Mouse (Mus musculus) liver, embryonic 14.5 days (tissue): Measurements from ENCODE around the gene Ankrd27. TPM values are rescaled to one million over a fixed set of nuclear protein-coding genes. Genes with fewer than 3 reads are reported as not detected.
"Not testable (repeated sequence)": the region's sequence is repeated elsewhere in the genome, so short reads cannot be mapped to it uniquely, and the experiment has no call there.

ENCODE experiments used
- ATAC-seq: fragments of 200-750 bp; cut with Nextera tagmentation; 2 replicates; pipeline ENCODE4 v1.8.0; 2017; ENCODE audit warnings: moderate number of reproducible peaks, mild to moderate bottlenecking, moderate library complexity; ENCODE audit not compliant: insufficient read depth
- DNase-seq, 3 experiments: peaks; one replicate each; pipeline ENCODE4 v3.0.0-alpha.2; 2012 to 2013; ENCODE audit warnings: low read depth in 3 of 3, low spot score in 3 of 3
- H3K27ac ChIP-seq: fragments of 300-500 bp; sonication (generic); 2 replicates; pipeline ENCODE4 v1.5.1; 2014; ENCODE audit warnings: moderate library complexity, mild to moderate bottlenecking, control low read depth, inconsistent platforms
- H3K27me3 ChIP-seq: fragments of 300-500 bp; sonication (generic); 2 replicates; pipeline ENCODE4 v1.6.1; 2014; ENCODE audit warnings: mild to moderate bottlenecking, low read length, moderate library complexity; ENCODE audit not compliant: control insufficient read depth, insufficient read depth
- H3K36me3 ChIP-seq: fragments of 300-500 bp; sonication (generic); replicated peaks from 2 replicates; pipeline ENCODE4 v1.6.1; 2014; ENCODE audit warnings: low read depth; ENCODE audit not compliant: control insufficient read depth, insufficient read depth
- H3K4me1 ChIP-seq, 2 experiments: fragments of 200-500 bp in 1 of 2; fragments of 300-500 bp in 1 of 2; sonication (generic) in 1 of 2; replicated peaks; 2 replicates each; pipeline ENCODE4 v1.6.1; 2012 to 2014; ENCODE audit warnings: antibody characterized with exemption in 1 of 2, inconsistent platforms in 1 of 2, low read length in 1 of 2; ENCODE audit not compliant: control insufficient read depth in 2 of 2, insufficient read depth in 2 of 2
- H3K4me2 ChIP-seq: fragments of 300-500 bp; sonication (generic); 2 replicates; pipeline ENCODE4 v1.6.1; 2014; ENCODE audit warnings: low read depth, mild to moderate bottlenecking, control low read depth, moderate library complexity
- H3K4me3 ChIP-seq, 2 experiments: fragments of 200-500 bp in 1 of 2; fragments of 300-500 bp in 1 of 2; sonication (generic) in 1 of 2; 2 replicates each; pipeline ENCODE4 v1.5.1; 2012 to 2014; ENCODE audit warnings: low read depth in 2 of 2, low read length in 2 of 2, mild to moderate bottlenecking in 2 of 2, control low read depth in 1 of 2, inconsistent platforms in 1 of 2, moderate library complexity in 1 of 2; ENCODE audit not compliant: insufficient read depth in 1 of 2
- H3K9ac ChIP-seq: fragments of 300-500 bp; sonication (generic); replicated peaks from 2 replicates; pipeline ENCODE4 v1.6.1; 2014; ENCODE audit warnings: mild to moderate bottlenecking, control low read depth, moderate library complexity
- H3K9me3 ChIP-seq: fragments of 300-500 bp; sonication (generic); 2 replicates; pipeline ENCODE4 v1.6.1; 2016; ENCODE audit warnings: low read length, mixed read lengths; ENCODE audit not compliant: control insufficient read depth
- CTCF ChIP-seq: IDR thresholded peaks from 2 replicates; pipeline ENCODE4 v1.5.1; 2016; ENCODE audit warnings: antibody characterized with exemption, low read depth, control low read depth
- EP300 ChIP-seq: IDR thresholded peaks from 2 replicates; pipeline ENCODE4 v1.6.1; 2016; ENCODE audit warnings: antibody characterized with exemption, low read depth
- WGBS: fragments of 180-500 bp; shearing (Covaris S2); extraction: QIAGEN DNeasy Blood & Tissue Kit; methylation state at CpG from one replicate; pipeline ENCODE4 v1.1.7; 2014; ENCODE audit not compliant: insufficient replicate concordance; 5-methylcytosine and 5-hydroxymethylcytosine counted together
- polyA plus RNA-seq, 2 experiments: library from polyadenylated mRNA; depleted of rRNA in 1 of 2; stranded (reverse) in 1 of 2; unstranded in 1 of 2; fragments of >200 nt; fragmentation: Nextera tagmentation in 1 of 2; extraction: Ambion mirVana in 1 of 2; gene quantifications; 2 replicates each; pipeline versions ENCODE4 v1.2.1 to v1.2.3; 2012 to 2014

Gene Ankrd27
- polyA plus RNA-seq, 2 experiments = 13.5 to 20.9 TPM

DNA sequence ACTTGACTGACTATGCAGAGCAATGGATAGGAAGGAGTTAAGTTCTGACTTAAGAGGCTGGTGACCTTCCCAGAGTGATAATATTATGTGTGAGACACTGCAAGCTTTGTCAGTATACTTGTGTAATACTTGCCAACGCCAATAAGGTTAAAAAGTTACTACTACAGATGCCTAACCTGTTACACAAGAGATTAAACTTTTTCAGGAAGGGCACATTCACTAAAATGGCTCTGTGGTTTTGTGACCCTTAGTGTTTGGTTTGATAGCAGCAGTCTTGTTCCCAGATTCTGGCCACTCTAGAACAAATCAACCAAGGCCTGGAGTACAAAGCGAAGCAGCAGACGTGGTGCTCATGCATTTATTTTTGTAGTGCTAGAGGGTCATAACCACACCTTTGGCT, 28.5 kb upstream of the Ankrd27 start:
- H3K4me1 ChIP-seq = peaks cover 65 to 68% of the 10 kb centered on the region in 2 experiments
- H3K4me3 ChIP-seq = peak overlapping the region in 1 of 2 experiments; percentile 76; a peak in 1 of 4 replicates
- peaks cover 5% of the 10 kb centered on the region; the same call in 1 of the 2 replicates for H3K36me3 ChIP-seq
- no peak for ATAC-seq
- WGBS = 7% methylated on average over 3 of the region's 3 CpGs
- peak overlapping the region; percentile 90 for H3K27ac ChIP-seq
- peak overlapping the region; percentile 84 for H3K9ac ChIP-seq
- DNase-seq = peak in 1 of 3 experiments; percentile 36
- H3K4me2 ChIP-seq = peak overlapping the region; percentile 79
- H3K27me3 ChIP-seq = no peaks in the 10 kb centered on the region
- H3K9me3 ChIP-seq = no peaks in the 10 kb centered on the region
- no peak for TF ChIP-seq CTCF
- peak; percentile 14; the same call in 1 of the 2 replicates for TF ChIP-seq EP300

DNA sequence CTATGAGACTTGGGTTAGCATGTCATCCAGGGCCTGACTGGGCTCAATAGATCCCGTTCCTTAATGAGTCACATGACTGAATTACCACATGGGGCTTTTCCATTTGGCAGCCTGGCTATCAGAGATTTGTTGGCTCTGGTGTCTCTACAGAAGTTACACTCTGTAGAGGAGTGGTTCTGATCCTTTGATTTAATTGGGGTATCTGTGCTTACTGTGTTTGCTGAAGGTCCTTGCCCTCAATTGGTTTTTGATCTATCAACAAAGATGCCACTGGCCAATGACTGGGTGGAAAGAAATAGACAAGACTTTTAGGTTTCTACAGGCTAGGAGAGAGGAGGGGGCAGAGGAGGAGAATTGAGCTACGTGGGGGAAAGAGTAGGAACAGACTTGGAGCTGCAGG, 27.4 kb upstream of the Ankrd27 start:
- ATAC-seq (no peak), DNase-seq (no peak)
- no peak overlapping the region for H3K4me3 ChIP-seq
- H3K27me3 ChIP-seq = no peaks in the 10 kb centered on the region
- no peak for TF ChIP-seq CTCF
- no peaks in the 10 kb centered on the region for H3K9me3 ChIP-seq
- H3K9ac ChIP-seq = no peak overlapping the region; the same call in 1 of the 2 replicates
- H3K4me2 ChIP-seq = 0 out of 2 replicates have a peak overlapping the region, but pooled peaks have one; percentile 4
- peak overlapping the region; percentile 90 for H3K27ac ChIP-seq
- H3K4me1 ChIP-seq = peaks cover 61 to 73% of the 10 kb centered on the region in 2 experiments
- WGBS = 64% methylated on average over 2 of the region's 2 CpGs
- H3K36me3 ChIP-seq = no peaks in the 10 kb centered on the region

DNA sequence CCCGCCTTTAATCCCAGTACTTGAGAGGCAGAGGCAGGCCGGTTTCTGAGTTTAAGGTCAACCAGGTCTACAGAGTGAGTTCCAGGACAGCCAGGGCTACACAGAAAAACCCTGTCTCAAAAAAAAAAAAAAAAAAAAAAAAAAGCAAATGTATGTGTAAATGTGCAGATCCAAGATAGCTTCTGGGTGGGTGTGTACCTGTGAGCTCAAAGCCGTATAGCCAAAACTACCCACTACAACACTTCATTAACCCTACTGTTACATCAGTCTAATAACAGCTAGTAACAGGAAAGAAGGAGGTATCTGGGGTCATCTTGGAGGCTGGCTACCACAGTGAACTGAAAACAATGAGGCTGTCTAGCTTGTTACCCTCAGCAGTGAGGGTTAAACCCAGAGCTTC, 26.2 kb upstream of the Ankrd27 start:
- WGBS = 38% methylated on average over 3 of the region's 3 CpGs
- Histone ChIP-seq H3K27ac (peak overlapping the region; percentile 90), H3K9ac (peak overlapping the region; percentile 67), H3K4me3 (peak overlapping the region in 1 of 2 experiments; percentile 9; a peak in 1 of 4 replicates), H3K4me1 (peaks cover 59 to 68% of the 10 kb centered on the region in 2 experiments), H3K4me2 (peak overlapping the region; percentile 66), H3K27me3 (no peaks in the 10 kb centered on the region), H3K9me3 (no peaks in the 10 kb centered on the region), H3K36me3 (no peaks in the 10 kb centered on the region)
- peak; percentile 84 for TF ChIP-seq EP300
- no peak for TF ChIP-seq CTCF
- peak; percentile 72 to 76 (median 74) for DNase-seq
- ATAC-seq = peak; percentile 49

DNA sequence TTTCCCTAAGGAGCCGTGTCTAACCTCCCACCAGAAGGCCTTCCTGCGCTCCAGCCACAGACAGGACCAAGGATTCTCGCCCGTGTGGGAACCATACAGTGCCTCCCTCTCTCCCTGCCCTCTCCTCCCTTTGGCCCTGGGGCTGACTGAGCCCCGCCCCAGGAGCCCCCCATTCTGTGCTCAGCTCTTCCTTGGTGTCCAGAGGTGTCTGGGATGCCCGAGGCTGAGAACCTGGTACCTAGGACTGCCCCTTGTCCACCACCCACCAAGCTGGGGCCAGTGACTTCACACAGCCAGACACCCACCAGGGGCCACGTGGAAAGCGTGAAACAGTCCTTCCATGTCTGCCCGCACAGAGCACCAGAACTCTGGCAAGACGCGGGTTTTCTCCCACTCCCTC, 23.0 kb upstream of the Ankrd27 start:
- no peak for TF ChIP-seq CTCF
- no peak for TF ChIP-seq EP300
- Histone ChIP-seq H3K4me1 (peaks cover 38 to 47% of the 10 kb centered on the region in 2 experiments), H3K36me3 (no peaks in the 10 kb centered on the region), H3K9ac (no peak overlapping the region), H3K4me2 (no peak overlapping the region), H3K27me3 (no peaks in the 10 kb centered on the region), H3K9me3 (no peaks in the 10 kb centered on the region), H3K27ac (no peak overlapping the region), H3K4me3 (no peak overlapping the region)
- no peak for ATAC-seq
- no peak for DNase-seq
- WGBS = 65% methylated on average over 11 of the region's 11 CpGs

DNA sequence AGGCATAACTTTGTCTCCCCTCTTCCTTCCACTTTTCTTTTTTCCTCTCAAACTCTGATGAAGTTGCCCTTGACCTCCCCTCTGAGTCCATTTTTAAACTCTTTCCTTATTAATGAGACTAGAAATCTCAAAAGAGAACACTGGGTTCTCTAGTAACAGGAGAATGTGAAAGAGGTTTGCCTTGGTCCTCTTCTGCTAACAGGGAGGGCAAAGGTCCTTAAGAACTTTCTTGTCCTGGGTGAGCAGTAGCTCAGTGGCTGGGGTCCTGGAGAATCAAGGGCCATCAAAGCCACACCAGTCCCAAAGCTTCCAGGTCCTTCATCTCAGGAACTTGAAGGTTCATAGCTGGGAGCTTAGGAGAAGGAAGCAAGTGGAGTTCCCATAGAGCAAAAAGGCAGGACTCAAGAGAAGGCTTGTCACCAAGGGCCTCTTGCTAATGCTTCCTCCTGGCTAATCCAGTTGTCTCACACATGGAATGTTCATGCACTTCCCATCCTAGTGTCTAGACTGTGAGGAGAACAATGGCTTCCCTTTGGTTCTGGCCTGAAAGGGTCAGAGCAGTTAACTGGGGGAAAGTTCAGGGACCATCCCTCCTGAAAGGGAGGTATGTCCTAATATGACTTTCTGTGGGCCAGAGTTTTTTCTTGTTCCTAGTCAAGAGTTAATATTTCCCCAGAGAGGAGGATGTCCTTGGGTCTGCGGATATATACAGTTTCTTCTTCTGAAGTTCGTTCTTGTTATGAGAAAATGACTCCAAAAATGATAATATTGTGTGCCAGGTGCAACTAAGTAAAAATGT, 21.8 kb upstream of the Ankrd27 start:
- Histone ChIP-seq H3K4me2 (no peak overlapping the region), H3K9me3 (no peaks in the 10 kb centered on the region), H3K27me3 (no peaks in the 10 kb centered on the region), H3K27ac (no peak overlapping the region), H3K4me1 (peaks cover 26 to 35% of the 10 kb centered on the region in 2 experiments), H3K9ac (no peak overlapping the region), H3K4me3 (no peak overlapping the region), H3K36me3 (no peaks in the 10 kb centered on the region)
- DNase-seq (no peak), ATAC-seq (no peak)
- TF ChIP-seq CTCF = no peak
- 74% methylated on average over 2 of the region's 2 CpGs for WGBS

DNA sequence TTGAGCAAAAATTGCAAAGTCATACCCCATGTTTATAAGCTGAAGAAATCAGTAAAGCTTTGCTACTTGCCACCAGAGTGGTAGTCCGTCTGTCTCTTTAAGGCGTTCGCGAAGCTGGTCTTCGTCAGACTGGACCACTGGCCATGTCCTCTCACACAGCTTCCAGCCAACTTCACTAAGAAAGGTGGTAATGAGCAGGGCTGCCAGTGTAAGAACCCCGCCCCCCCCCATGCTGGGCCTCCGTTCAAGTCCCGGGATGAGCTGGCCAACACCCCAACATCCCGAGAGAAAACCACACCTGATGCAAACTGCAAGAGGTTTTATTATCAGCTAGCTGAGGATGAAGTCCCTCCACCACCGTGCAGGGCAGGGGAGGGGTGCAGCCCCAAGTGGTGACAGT, 21.2 kb upstream of the Ankrd27 start:
- H3K27me3 ChIP-seq, H3K4me2 ChIP-seq, H3K9me3 ChIP-seq, H3K4me3 ChIP-seq, DNase-seq, H3K27ac ChIP-seq, H3K9ac ChIP-seq, H3K36me3 ChIP-seq, ATAC-seq: not testable (repeated sequence)
- peaks cover 22 to 30% of the 10 kb centered on the region in 2 experiments for H3K4me1 ChIP-seq
- 70% methylated on average over 10 of the region's 10 CpGs for WGBS

DNA sequence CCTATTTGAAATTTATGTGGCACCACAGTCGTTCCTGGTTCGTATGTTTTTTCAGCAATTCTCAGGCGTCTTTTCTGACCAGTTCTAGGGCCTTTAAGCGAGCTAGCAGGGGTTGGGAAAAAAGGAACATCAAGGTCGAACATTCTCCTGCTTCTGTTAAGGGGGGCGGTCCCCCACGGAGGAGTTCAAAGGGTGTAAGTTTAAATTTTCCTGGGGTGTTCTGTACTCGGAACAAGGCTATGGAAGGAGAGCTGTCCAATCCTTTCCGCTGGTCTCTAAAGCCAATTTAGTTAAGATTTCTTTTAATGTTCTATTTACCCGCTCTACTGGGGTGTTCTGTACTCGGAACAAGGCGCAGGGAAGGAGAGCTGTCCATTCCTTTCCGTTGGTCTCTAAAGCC, 20.1 kb upstream of the Ankrd27 start:
- not testable (repeated sequence) for ATAC-seq, H3K4me3 ChIP-seq, DNase-seq, H3K36me3 ChIP-seq, H3K27ac ChIP-seq, H3K9me3 ChIP-seq, H3K9ac ChIP-seq, H3K4me2 ChIP-seq, H3K27me3 ChIP-seq
- WGBS = 76% methylated on average over 13 of the region's 13 CpGs
- peaks cover 12 to 19% of the 10 kb centered on the region in 2 experiments for H3K4me1 ChIP-seq
